Mouse (Mus musculus): Measurements from ENCODE around the gene Kcns3.

- TF ChIP-seq POLR2A (IDR thresholded peaks at IDR 0.05; ENCODE audit: insufficient read length, low read depth): no peak
- no peak for TF ChIP-seq TCF3 (IDR thresholded peaks at IDR 0.05; ENCODE audit: insufficient read length, low read depth)
- no peak for TF ChIP-seq USF1 (IDR thresholded peaks at IDR 0.05; ENCODE audit: low read depth)
- no peak for TF ChIP-seq TCF12 (IDR thresholded peaks at IDR 0.05; ENCODE audit: insufficient read depth, poor library complexity, severe bottlenecking)
- no peak for TF ChIP-seq MAX (IDR thresholded peaks at IDR 0.05; ENCODE audit: low read depth)
- TF ChIP-seq POLR2AphosphoS2 (IDR thresholded peaks at IDR 0.05; ENCODE audit: insufficient read length, low read depth): no peak
- no peak for TF ChIP-seq MYOG (IDR thresholded peaks at IDR 0.05; ENCODE audit: control insufficient read depth in 1 of 3, insufficient read depth in 1 of 3, insufficient read length in 2 of 3, low read depth in 2 of 3)
- TF ChIP-seq CEBPB (IDR thresholded peaks at IDR 0.05; ENCODE audit: insufficient read depth, poor library complexity, severe bottlenecking): no peak
- TF ChIP-seq E2F4 (IDR thresholded peaks at IDR 0.05; ENCODE audit: insufficient read depth): no peak
- no peak for TF ChIP-seq SRF (IDR thresholded peaks at IDR 0.05; ENCODE audit: control insufficient read depth, insufficient read length, low read depth)
Observed at GRCm38 (mm10) chr12:11150192-11150935, 492 bp downstream of the Kcns3 start.

All from myocyte (in vitro differentiated cells).